ENCODE assay signal across 29 mouse cellular contexts in the genomic region with DNA sequence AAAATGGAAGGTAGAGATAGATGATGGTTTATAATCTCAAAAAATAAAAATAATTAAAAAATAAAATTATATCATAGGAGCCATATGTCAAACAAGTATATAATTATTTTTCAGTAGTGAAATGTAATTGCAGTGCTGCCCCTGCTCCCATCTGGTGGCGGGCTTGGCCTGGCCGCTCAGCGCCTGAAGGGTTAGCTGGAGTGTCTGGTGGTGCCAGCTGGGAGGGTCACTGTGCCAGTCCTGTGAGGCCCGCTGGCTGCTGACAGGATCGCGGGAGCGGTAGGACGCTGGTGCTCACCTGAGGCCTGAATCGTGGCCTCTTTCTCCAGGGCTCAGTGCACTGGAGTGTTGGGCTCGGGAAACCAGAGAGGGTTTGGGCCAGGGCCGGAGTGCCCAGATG. TPM values are rescaled to one million over a fixed set of nuclear protein-coding genes. Genes with fewer than 3 reads are reported as not detected.
DNase-seq lines count a peak whose midpoint lies in the region; ATAC-seq and TF ChIP-seq lines count a peak whose summit lies in the region.
"Had no signal": no experiment of that assay in that cellular context is flagged by ENCODE, and none has a peak within 500 bp of the region (broad histone marks: within the 10 kb centered on the region; RNA-seq: fewer than 3 reads in every experiment).

No protein-coding gene starts in this region.

- H3K4me2 ChIP-seq in forebrain, embryonic 11.5 days (ENCODE audit: low read depth, low read length, severe bottlenecking): no peak overlapping the region
- no peak overlapping the region for H3K4me2 ChIP-seq in forebrain, postnatal 0 days (ENCODE audit: low read depth)
- no peak overlapping the region for H3K4me2 ChIP-seq in heart, embryonic 12.5 days
- H3K4me2 ChIP-seq: embryonic facial prominence, embryonic 13.5 days; embryonic facial prominence, embryonic 15.5 days; forebrain, embryonic 15.5 days had no signal

- no peaks in the 10 kb centered on the region for H3K9me3 ChIP-seq in forebrain, embryonic 11.5 days (ENCODE audit: control insufficient read depth, low read length)
- no peaks in the 10 kb centered on the region for H3K9me3 ChIP-seq in forebrain, postnatal 0 days (ENCODE audit: low read length)
- 0 out of 2 replicates have a peak, but pooled peaks cover 3% of the 10 kb centered on the region for H3K9me3 ChIP-seq in heart, embryonic 12.5 days (replicated peaks)
- H3K9me3 ChIP-seq: embryonic facial prominence, embryonic 13.5 days; embryonic facial prominence, embryonic 15.5 days; forebrain, embryonic 10.5 days; forebrain, embryonic 15.5 days had no signal

- no peaks in the 10 kb centered on the region for H3K36me3 ChIP-seq in forebrain, embryonic 11.5 days (ENCODE audit: control insufficient read depth, insufficient read depth, low read length)
- H3K36me3 ChIP-seq in forebrain, postnatal 0 days (ENCODE audit: insufficient read depth): no peaks in the 10 kb centered on the region
- no peaks in the 10 kb centered on the region for H3K36me3 ChIP-seq in heart, embryonic 12.5 days
- H3K36me3 ChIP-seq: embryonic facial prominence, embryonic 13.5 days; embryonic facial prominence, embryonic 15.5 days; forebrain, embryonic 10.5 days; forebrain, embryonic 15.5 days had no signal

- H3K27ac ChIP-seq in forebrain, embryonic 11.5 days (ENCODE audit: low read depth, low read length): no peak overlapping the region
- no peak overlapping the region for H3K27ac ChIP-seq in forebrain, postnatal 0 days (ENCODE audit: low read depth, low read length)
- no peak overlapping the region for H3K27ac ChIP-seq in heart, embryonic 12.5 days (ENCODE audit: poor library complexity, severe bottlenecking)
- H3K27ac ChIP-seq: embryonic facial prominence, embryonic 13.5 days; embryonic facial prominence, embryonic 15.5 days; forebrain, embryonic 10.5 days; forebrain, embryonic 15.5 days had no signal

- no peak overlapping the region for H3K4me3 ChIP-seq in forebrain, embryonic 11.5 days (ENCODE audit: low read depth, low read length)
- no peak overlapping the region for H3K4me3 ChIP-seq in forebrain, postnatal 0 days (ENCODE audit: low read depth, low read length)
- no peak overlapping the region for H3K4me3 ChIP-seq in heart, embryonic 12.5 days
- H3K4me3 ChIP-seq: embryonic facial prominence, embryonic 13.5 days; embryonic facial prominence, embryonic 15.5 days; erythroblast, embryonic 14.5 days; forebrain, embryonic 10.5 days; forebrain, embryonic 15.5 days had no signal

- intact Hi-C loops in left cerebral cortex, postnatal 4 days (cut with DNase I): no loop called here

- H3K4me1 ChIP-seq in forebrain, embryonic 11.5 days (replicated peaks; ENCODE audit: control insufficient read depth, insufficient read depth, low read length): no peaks in the 10 kb centered on the region
- H3K4me1 ChIP-seq in forebrain, postnatal 0 days (ENCODE audit: insufficient read depth): no peaks in the 10 kb centered on the region
- no peaks in the 10 kb centered on the region for H3K4me1 ChIP-seq in heart, embryonic 12.5 days (replicated peaks)
- H3K4me1 ChIP-seq: embryonic facial prominence, embryonic 13.5 days; embryonic facial prominence, embryonic 15.5 days; forebrain, embryonic 10.5 days; forebrain, embryonic 15.5 days had no signal

- TF ChIP-seq CTCF in forebrain, postnatal 0 days (IDR thresholded peaks at IDR 0.05; ENCODE audit: low read depth): no peak

- DNase-seq in forebrain, embryonic 11.5 days (ENCODE audit: low spot score): no peak
- DNase-seq in forebrain, postnatal 0 days: no peak
- DNase-seq in heart, adult 11 months: peak; percentile 81
- DNase-seq in left cerebral cortex, postnatal 4 days: peak; percentile 1
- DNase-seq in left cerebral cortex, adult 11 months (ENCODE audit: low spot score): no peak
- DNase-seq: adrenal gland, adult 2 months; adrenal gland, postnatal 10 days; adrenal gland, postnatal 25 days; cerebellum, adult 11 months; cerebellum, adult 18-20 months; cerebellum, adult 8-10 months; cerebellum, adult 9-11 months; cerebellum, postnatal 14 days; cerebellum, postnatal 36 days; embryo, embryonic 11 days had no signal

- no peaks in the 10 kb centered on the region for H3K27me3 ChIP-seq in forebrain, embryonic 11.5 days (ENCODE audit: control insufficient read depth, insufficient read depth, low read length)
- H3K27me3 ChIP-seq in forebrain, postnatal 0 days (ENCODE audit: insufficient read depth, low read length): no peaks in the 10 kb centered on the region
- H3K27me3 ChIP-seq in heart, embryonic 12.5 days (replicated peaks): no peaks in the 10 kb centered on the region
- H3K27me3 ChIP-seq: embryonic facial prominence, embryonic 13.5 days; embryonic facial prominence, embryonic 15.5 days; forebrain, embryonic 15.5 days had no signal

- ATAC-seq in forebrain, embryonic 11.5 days (replicated peaks; ENCODE audit: low FRiP score): 0 out of 2 replicates have a peak, but pooled peaks have one; percentile 21
- ATAC-seq in forebrain, postnatal 0 days: no peak
- ATAC-seq in heart, embryonic 12.5 days (ENCODE audit: insufficient number of reproducible peaks, low FRiP score): no peak
- ATAC-seq: forebrain, embryonic 15.5 days had no signal

- WGBS in forebrain, embryonic 11.5 days: 96% methylated on average over 11 of the region's 11 CpGs
- 96% methylated on average over 11 of the region's 11 CpGs for WGBS in forebrain, postnatal 0 days
- 88% methylated on average over 11 of the region's 11 CpGs for WGBS in heart, embryonic 12.5 days

- no peak overlapping the region for H3K9ac ChIP-seq in forebrain, embryonic 11.5 days (ENCODE audit: low read length)
- H3K9ac ChIP-seq in forebrain, postnatal 0 days: no peak overlapping the region
- no peak overlapping the region for H3K9ac ChIP-seq in heart, embryonic 12.5 days
- H3K9ac ChIP-seq: embryonic facial prominence, embryonic 13.5 days; embryonic facial prominence, embryonic 15.5 days; forebrain, embryonic 15.5 days had no signal

RNA-seq across cellular contexts. Expression of gene Gm15130, which starts 29.3 kb away (rescaled TPM):
- not detected in 2 replicates for polyA plus RNA-seq in forebrain, embryonic 11.5 days (2014; fragmentation: Nextera tagmentation; extraction: Ambion mirVana)
- not detected in 2 replicates for total RNA-seq in forebrain, postnatal 0 days (2014; rRNA removed)
- not detected in 2 replicates for polyA plus RNA-seq in forebrain, postnatal 0 days (2015; fragmentation: Nextera tagmentation; extraction: Ambion mirVana)
- not detected in 2 replicates for polyA plus RNA-seq in heart, embryonic 12.5 days (2016; fragmentation: Nextera tagmentation; extraction: Ambion mirVana)
- total RNA-seq in left cerebral cortex, postnatal 4 days (2021): not detected
- total RNA-seq: adrenal gland, adult 2 months; adrenal gland, postnatal 10 days; adrenal gland, postnatal 25 days; adrenal gland, postnatal 4 days; common myeloid progenitor, adult 5-6 weeks; ES-E14; MEL had no signal
- polyA plus RNA-seq: adrenal gland, adult 2 months; brain, embryonic 14.5 days; C2C12; embryonic facial prominence, embryonic 11.5 days; embryonic facial prominence, embryonic 13.5 days; embryonic facial prominence, embryonic 15.5 days; erythroblast, embryonic 14.5 days; forebrain, embryonic 10.5 days; forebrain, embryonic 15.5 days; frontal cortex, adult 2 months had no signal

RNA-seq across cellular contexts. Expression of gene 4930430A15Rik, which starts 47.3 kb away (rescaled TPM):
- polyA plus RNA-seq in forebrain, embryonic 11.5 days (2014; fragmentation: Nextera tagmentation; extraction: Ambion mirVana): not detected in 2 replicates
- total RNA-seq in forebrain, postnatal 0 days (2014; rRNA removed): not detected in 2 replicates
- polyA plus RNA-seq in forebrain, postnatal 0 days (2015; fragmentation: Nextera tagmentation; extraction: Ambion mirVana): not detected in 2 replicates
- polyA plus RNA-seq in heart, embryonic 12.5 days (2016; fragmentation: Nextera tagmentation; extraction: Ambion mirVana): not detected in 2 replicates
- not detected for total RNA-seq in left cerebral cortex, postnatal 4 days (2021)
- total RNA-seq: adrenal gland, adult 2 months; adrenal gland, postnatal 10 days; adrenal gland, postnatal 25 days; adrenal gland, postnatal 4 days; common myeloid progenitor, adult 5-6 weeks; ES-E14; MEL had no signal
- polyA plus RNA-seq: adrenal gland, adult 2 months; brain, embryonic 14.5 days; C2C12; embryonic facial prominence, embryonic 11.5 days; embryonic facial prominence, embryonic 13.5 days; embryonic facial prominence, embryonic 15.5 days; erythroblast, embryonic 14.5 days; forebrain, embryonic 10.5 days; forebrain, embryonic 15.5 days; frontal cortex, adult 2 months had no signal

RNA-seq across cellular contexts. Expression of gene Olfr1275, which starts 53.0 kb away (rescaled TPM):
- polyA plus RNA-seq in forebrain, embryonic 11.5 days (2014; fragmentation: Nextera tagmentation; extraction: Ambion mirVana): not detected in 2 replicates
- not detected in 2 replicates for total RNA-seq in forebrain, postnatal 0 days (2014; rRNA removed)
- polyA plus RNA-seq in forebrain, postnatal 0 days (2015; fragmentation: Nextera tagmentation; extraction: Ambion mirVana): not detected in 2 replicates
- not detected in 2 replicates for polyA plus RNA-seq in heart, embryonic 12.5 days (2016; fragmentation: Nextera tagmentation; extraction: Ambion mirVana)
- total RNA-seq in left cerebral cortex, postnatal 4 days (2021): not detected
- total RNA-seq: adrenal gland, adult 2 months; adrenal gland, postnatal 10 days; adrenal gland, postnatal 25 days; adrenal gland, postnatal 4 days; common myeloid progenitor, adult 5-6 weeks; ES-E14; MEL had no signal
- polyA plus RNA-seq: adrenal gland, adult 2 months; brain, embryonic 14.5 days; C2C12; embryonic facial prominence, embryonic 11.5 days; embryonic facial prominence, embryonic 13.5 days; embryonic facial prominence, embryonic 15.5 days; erythroblast, embryonic 14.5 days; forebrain, embryonic 10.5 days; forebrain, embryonic 15.5 days; frontal cortex, adult 2 months had no signal

Comparison
In these comparisons a context has a peak if more than half of its experiments do, and no peak if none do; other contexts are left out.
1. DNase-seq: peak in heart, adult 11 months (single experiment) and left cerebral cortex, postnatal 4 days (single experiment); none in forebrain, embryonic 11.5 days (single experiment), forebrain, postnatal 0 days (single experiment) and left cerebral cortex, adult 11 months (single experiment).